Mouse (Mus musculus) forebrain, embryonic 12.5 days (tissue): ENCODE data around the gene Cngb1. TPM values are rescaled to one million over a fixed set of nuclear protein-coding genes. Genes with fewer than 3 reads are reported as not detected.

Source experiments
- ATAC-seq: fragments of 200-750 bp; cut with Nextera tagmentation; 2 replicates; pipeline ENCODE4 v1.8.0; 2017; ENCODE audit warnings: moderate TSS enrichment; ENCODE audit not compliant: low FRiP score
- H3K27ac ChIP-seq: fragments of 300-500 bp; sonication (generic); 2 replicates; pipeline ENCODE4 v1.5.1; 2016; ENCODE audit warnings: mild to moderate bottlenecking
- H3K27me3 ChIP-seq: fragments of 300-500 bp; sonication (generic); 2 replicates; pipeline ENCODE4 v1.6.1; 2016; ENCODE audit warnings: mild to moderate bottlenecking
- H3K36me3 ChIP-seq: fragments of 300-500 bp; sonication (generic); replicated peaks from 2 replicates; pipeline ENCODE4 v1.6.1; 2016; ENCODE audit warnings: mild to moderate bottlenecking
- H3K4me1 ChIP-seq: fragments of 300-500 bp; sonication (generic); 2 replicates; pipeline ENCODE4 v1.6.1; 2016
- H3K4me2 ChIP-seq: fragments of 300-500 bp; sonication (generic); 2 replicates; pipeline ENCODE4 v1.6.1; 2016; ENCODE audit warnings: mild to moderate bottlenecking, moderate library complexity
- H3K4me3 ChIP-seq: fragments of 300-500 bp; sonication (generic); replicated peaks from 2 replicates; pipeline ENCODE4 v1.5.1; 2016; ENCODE audit warnings: mild to moderate bottlenecking
- H3K9ac ChIP-seq: fragments of 300-500 bp; sonication (generic); 2 replicates; pipeline ENCODE4 v1.6.1; 2016; ENCODE audit warnings: mild to moderate bottlenecking
- H3K9me3 ChIP-seq: fragments of 300-500 bp; sonication (generic); 2 replicates; pipeline ENCODE4 v1.6.1; 2016
- WGBS: fragments of 180-500 bp; shearing (Covaris S2); methylation state at CpG from one replicate; pipeline ENCODE4 v1.1.7; 2016; 5-methylcytosine and 5-hydroxymethylcytosine counted together
- polyA plus RNA-seq: library from polyadenylated mRNA; unstranded; fragments of >200 nt; fragmentation: Nextera tagmentation; extraction: Ambion mirVana; gene quantifications from 2 replicates; pipeline ENCODE4 v1.2.1, GENCODE M21; 2016

Gene Cngb1
- polyA plus RNA-seq, 1 experiment from 2014 or later: 0.40 TPM

DNA sequence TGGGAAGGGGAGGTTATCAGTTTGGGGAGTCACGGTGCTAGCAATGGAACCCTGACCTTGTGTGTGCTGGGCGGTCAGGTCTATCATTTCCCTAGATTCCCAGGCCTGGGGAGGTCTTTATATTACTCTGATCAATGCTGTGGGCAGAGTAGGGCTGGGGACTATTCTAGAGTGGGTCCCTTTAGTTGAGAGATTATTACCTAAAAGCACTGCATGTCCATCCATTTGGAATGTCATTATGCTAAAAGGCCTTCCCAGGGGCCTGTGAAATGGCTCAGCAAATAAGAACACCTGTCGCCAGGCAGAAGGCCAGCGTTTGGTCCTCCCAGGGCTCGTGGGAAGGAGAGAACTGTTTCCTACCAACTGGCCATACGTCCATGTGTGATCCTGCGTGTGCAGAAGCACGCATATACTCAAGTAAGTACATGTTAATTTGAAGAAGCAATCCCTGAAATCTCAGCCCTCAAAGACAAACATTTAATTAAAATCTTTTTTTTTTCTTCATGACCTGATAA lies 104.3 kb downstream of the Cngb1 start:
- WGBS: 79% methylated on average over 8 of the region's 8 CpGs
- Histone ChIP-seq H3K4me1 (peaks cover 10% of the 10 kb centered on the region), H3K9ac (no peak overlapping the region), H3K9me3 (no peaks in the 10 kb centered on the region), H3K4me3 (no peak overlapping the region), H3K36me3 (no peaks in the 10 kb centered on the region), H3K4me2 (no peak overlapping the region), H3K27me3 (no peaks in the 10 kb centered on the region; the same call in 1 of the 2 replicates), H3K27ac (no peak overlapping the region)
- ATAC-seq: no peak

DNA sequence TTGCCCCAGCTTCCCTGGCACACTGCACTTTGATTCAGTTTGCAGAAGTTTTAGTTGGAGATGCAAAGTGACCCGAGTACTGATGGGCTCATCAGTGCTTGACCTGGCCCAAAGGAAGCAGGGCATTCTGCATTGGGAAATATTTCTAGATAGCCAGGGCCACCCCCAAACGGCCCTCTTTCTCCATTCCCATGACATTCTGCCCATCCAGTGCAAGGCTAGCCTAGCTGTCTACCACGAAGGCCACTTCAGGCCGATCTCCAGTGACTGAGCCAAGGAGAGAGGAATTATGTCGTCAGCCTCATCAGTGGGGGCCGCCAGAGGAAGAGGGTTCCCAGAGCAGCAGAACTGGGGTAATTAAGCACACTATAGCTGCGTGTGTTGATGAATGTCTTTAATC lies 104.9 kb downstream of the Cngb1 start:
- no peak for ATAC-seq
- Histone ChIP-seq H3K27ac (no peak overlapping the region), H3K4me2 (no peak overlapping the region), H3K36me3 (no peaks in the 10 kb centered on the region), H3K27me3 (no peaks in the 10 kb centered on the region; the same call in 1 of the 2 replicates), H3K4me3 (no peak overlapping the region), H3K9ac (no peak overlapping the region), H3K9me3 (no peaks in the 10 kb centered on the region), H3K4me1 (peaks cover 7% of the 10 kb centered on the region)
- 55% methylated on average over 7 of the region's 7 CpGs for WGBS

GRCm38 (mm10) chr8:95200001-95200405 lies 106.4 kb downstream of the Cngb1 start:
- H3K9ac ChIP-seq: no peak overlapping the region
- no peaks in the 10 kb centered on the region; the same call in 1 of the 2 replicates for H3K4me1 ChIP-seq
- 81% methylated on average over 9 of the region's 9 CpGs for WGBS
- no peaks in the 10 kb centered on the region; the same call in 1 of the 2 replicates for H3K27me3 ChIP-seq
- no peak overlapping the region for H3K4me2 ChIP-seq
- no peaks in the 10 kb centered on the region for H3K36me3 ChIP-seq
- H3K27ac ChIP-seq: no peak overlapping the region
- no peak overlapping the region for H3K4me3 ChIP-seq
- no peak for ATAC-seq
- H3K9me3 ChIP-seq: no peaks in the 10 kb centered on the region

DNA sequence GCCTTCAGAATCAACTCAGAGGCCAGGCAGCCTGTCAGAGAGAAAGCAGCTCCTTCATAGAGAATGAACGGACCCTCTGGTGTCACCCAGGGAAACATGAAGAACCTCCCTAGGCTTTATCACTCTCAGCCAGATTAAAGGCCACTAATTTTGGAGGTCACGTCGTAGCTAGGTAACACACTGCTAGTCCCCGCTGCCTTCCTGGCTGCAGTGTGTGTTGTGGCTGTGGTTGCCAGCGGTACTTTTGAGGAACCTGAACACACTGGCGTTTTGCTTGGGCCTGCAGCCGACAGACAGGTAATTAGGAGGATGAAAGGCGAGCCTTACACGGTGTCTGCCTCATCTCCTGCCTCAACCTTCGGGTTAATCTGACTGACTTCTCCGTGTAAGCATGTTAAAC lies 110.7 kb downstream of the Cngb1 start:
- no peak overlapping the region for H3K4me3 ChIP-seq
- no peak overlapping the region for H3K4me2 ChIP-seq
- 82% methylated on average over 11 of the region's 11 CpGs for WGBS
- no peak overlapping the region for H3K9ac ChIP-seq
- no peaks in the 10 kb centered on the region for H3K4me1 ChIP-seq
- ATAC-seq: no peak
- no peaks in the 10 kb centered on the region for H3K36me3 ChIP-seq
- H3K27me3 ChIP-seq: no peaks in the 10 kb centered on the region
- H3K9me3 ChIP-seq: no peaks in the 10 kb centered on the region
- no peak overlapping the region for H3K27ac ChIP-seq

- WGBS: 87% methylated on average over 9 of the region's 9 CpGs
- Histone ChIP-seq H3K27me3 (no peaks in the 10 kb centered on the region), H3K4me1 (no peaks in the 10 kb centered on the region), H3K27ac (no peak overlapping the region), H3K4me3 (no peak overlapping the region), H3K9ac (no peak overlapping the region), H3K36me3 (no peaks in the 10 kb centered on the region), H3K4me2 (no peak overlapping the region), H3K9me3 (no peaks in the 10 kb centered on the region)
- ATAC-seq: no peak
Observed at GRCm38 (mm10) chr8:95191497-95192175, 114.7 kb downstream of the Cngb1 start.

Other genes with a start within 250 kb of the Cngb1 start
- 35.6 and 42.0 TPM in 2 replicates for gene Katnb1, start 225.4 kb downstream of the Cngb1 start, polyA plus RNA-seq
- gene Kifc3, start 103.8 kb downstream of the Cngb1 start, polyA plus RNA-seq: 7.8 and 8.3 TPM in 2 replicates
- not detected in 2 replicates for gene Tepp, start 4.0 kb upstream of the Cngb1 start, polyA plus RNA-seq
- gene Zfp319, start 25.4 kb upstream of the Cngb1 start, polyA plus RNA-seq: 18.1 and 20.1 TPM in 2 replicates
- gene Usb1, start 25.7 kb upstream of the Cngb1 start, polyA plus RNA-seq: 41.7 and 42.5 TPM in 2 replicates
- 22.8 and 24.6 TPM in 2 replicates for gene Mmp15, start 45.7 kb upstream of the Cngb1 start, polyA plus RNA-seq
- gene Cfap20, start 128.3 kb upstream of the Cngb1 start, polyA plus RNA-seq: 139 and 140 TPM in 2 replicates
- gene Csnk2a2, start 183.5 kb upstream of the Cngb1 start, polyA plus RNA-seq: 13.6 and 13.7 TPM in 2 replicates
- gene Ccdc113, start 227.5 kb upstream of the Cngb1 start, polyA plus RNA-seq: 0.83 and 1.0 TPM in 2 replicates